Mouse (Mus musculus) CH12.LX (cell line): ENCODE measurements around the gene Ckap4. TPM values are rescaled to one million over a fixed set of nuclear protein-coding genes. Genes with fewer than 3 reads are reported as not detected.
A peak's percentile ranks its signal among the peaks of the same experiment; 100 is the strongest.

Experiments
- DNase-seq: peaks from one replicate; pipeline ENCODE4 v3.0.0-alpha.2; 2013; ENCODE audit errors: extremely low read depth
- H3K27ac ChIP-seq: 2 replicates; pipeline ENCODE4 v1.5.1; 2012; ENCODE audit warnings: low read depth, mild to moderate bottlenecking, control low read depth, moderate library complexity; ENCODE audit not compliant: insufficient read depth
- H3K27me3 ChIP-seq: replicated peaks from 2 replicates; pipeline ENCODE3; 2012; ENCODE audit warnings: inconsistent platforms
- H3K36me3 ChIP-seq, 2 experiments: replicated peaks in 1 of 2; 2 replicates each; pipeline versions ENCODE3 to v1.6.1; 2012; ENCODE audit warnings: inconsistent platforms in 1 of 2, low read length in 1 of 2, mild to moderate bottlenecking in 1 of 2, mixed read lengths in 1 of 2, moderate library complexity in 1 of 2; ENCODE audit not compliant: control insufficient read depth in 1 of 2, insufficient read depth in 1 of 2
- H3K4me1 ChIP-seq, 2 experiments: 2 replicates each; pipeline ENCODE4 v1.6.1; 2012; ENCODE audit warnings: inconsistent platforms in 1 of 2, moderate library complexity in 1 of 2; ENCODE audit not compliant: insufficient read depth in 2 of 2, control insufficient read depth in 1 of 2
- H3K4me2 ChIP-seq: 2 replicates; pipeline ENCODE4 v1.6.1; 2012; ENCODE audit warnings: low read depth, mild to moderate bottlenecking, control low read depth; ENCODE audit not compliant: poor library complexity, insufficient read depth, severe bottlenecking
- H3K4me3 ChIP-seq, 3 experiments: fragments of 150-350 bp in 1 of 3; sonication (generic) in 1 of 3; replicated peaks in 1 of 3; 2 replicates each; pipeline versions ENCODE3 to v1.5.1; 2011 to 2012; ENCODE audit warnings: low read depth in 2 of 3, low read length in 2 of 3, mild to moderate bottlenecking in 2 of 3, moderate library complexity in 2 of 3, control low read depth in 1 of 3, improper control_type of control experiment in 1 of 3, inconsistent platforms in 1 of 3, mixed read lengths in 1 of 3; ENCODE audit not compliant: poor library complexity in 1 of 3
- H3K79me2 ChIP-seq: replicated peaks from 2 replicates; pipeline ENCODE4 v1.6.1; 2012; ENCODE audit warnings: mild to moderate bottlenecking, moderate library complexity; ENCODE audit not compliant: control insufficient read depth, poor library complexity, insufficient read depth, severe bottlenecking; ENCODE audit errors: extremely low read depth
- H3K9ac ChIP-seq: 2 replicates; pipeline ENCODE4 v1.6.1; 2012; ENCODE audit warnings: low read depth, mild to moderate bottlenecking, control low read depth, moderate library complexity; ENCODE audit not compliant: insufficient read depth
- H3K9me3 ChIP-seq: replicated peaks from 2 replicates; pipeline ENCODE3; 2012; ENCODE audit warnings: low read length, inconsistent platforms, mixed read lengths
- CHD1 ChIP-seq: IDR thresholded peaks from 2 replicates; pipeline ENCODE4 v1.6.1; 2012; ENCODE audit warnings: low read depth, low read length, improper control_type of control experiment, inconsistent platforms
- CTCF ChIP-seq, 2 experiments: IDR thresholded peaks in 1 of 2; conservative IDR thresholded peaks in 1 of 2; 2 replicates each; pipeline ENCODE4 v1.5.1; 2011 to 2012; ENCODE audit warnings: low read depth in 2 of 2, low read length in 2 of 2, improper control_type of control experiment in 1 of 2, inconsistent platforms in 1 of 2, mild to moderate bottlenecking in 1 of 2, moderate library complexity in 1 of 2
- IRF4 ChIP-seq: IDR thresholded peaks from 2 replicates; pipeline ENCODE4 v1.6.1; 2014; ENCODE audit warnings: low read depth, mild to moderate bottlenecking, inconsistent platforms, low read length, improper control_type of control experiment
- JUN ChIP-seq: IDR thresholded peaks from 2 replicates; pipeline ENCODE4 v1.6.1; 2011; ENCODE audit warnings: low read depth, mild to moderate bottlenecking, low read length, improper control_type of control experiment, moderate library complexity; ENCODE audit not compliant: insufficient read depth
- KAT2A ChIP-seq: IDR thresholded peaks from 2 replicates; pipeline ENCODE4 v1.6.1; 2012; ENCODE audit warnings: low read length, improper control_type of control experiment, inconsistent platforms; ENCODE audit not compliant: insufficient replicate concordance
- MAX ChIP-seq: IDR thresholded peaks from 2 replicates; pipeline ENCODE4 v1.6.1; 2011; ENCODE audit warnings: low read length, improper control_type of control experiment
- MAZ ChIP-seq: IDR thresholded peaks from 2 replicates; pipeline ENCODE4 v1.6.1; 2012; ENCODE audit warnings: low read depth, mild to moderate bottlenecking, inconsistent platforms, low read length, improper control_type of control experiment, moderate library complexity
- MEF2A ChIP-seq: IDR thresholded peaks from 2 replicates; pipeline ENCODE4 v1.6.1; 2014; ENCODE audit warnings: low read depth, mild to moderate bottlenecking, inconsistent platforms, low read length, improper control_type of control experiment, borderline replicate concordance
- NELFE ChIP-seq: IDR thresholded peaks from 2 replicates; pipeline ENCODE4 v1.6.1; 2011; ENCODE audit warnings: low read depth, low read length, improper control_type of control experiment
- NRF1 ChIP-seq: IDR thresholded peaks from 2 replicates; pipeline ENCODE4 v1.6.1; 2014; ENCODE audit warnings: low read depth, mild to moderate bottlenecking, inconsistent platforms, low read length, improper control_type of control experiment, moderate library complexity
- PAX5 ChIP-seq: IDR thresholded peaks from 2 replicates; pipeline ENCODE4 v1.6.1; 2012; ENCODE audit warnings: low read length, inconsistent platforms, mixed read lengths
- POLR2A ChIP-seq: IDR thresholded peaks from 2 replicates; pipeline ENCODE4 v1.6.1; 2011; ENCODE audit warnings: low read depth, mild to moderate bottlenecking, improper control_type of control experiment, low read length
- RAD21 ChIP-seq: IDR thresholded peaks from 2 replicates; pipeline ENCODE4 v1.6.1; 2011; ENCODE audit warnings: low read depth, mild to moderate bottlenecking, low read length, improper control_type of control experiment, moderate library complexity
- SMC3 ChIP-seq: IDR thresholded peaks from 2 replicates; pipeline ENCODE4 v1.6.1; 2011; ENCODE audit warnings: low read depth, low read length, improper control_type of control experiment
- USF1 ChIP-seq: IDR thresholded peaks from 2 replicates; pipeline ENCODE4 v1.6.1; 2014; ENCODE audit warnings: low read depth, mild to moderate bottlenecking, inconsistent platforms, low read length, improper control_type of control experiment
- USF2 ChIP-seq: conservative IDR thresholded peaks from 2 replicates; pipeline ENCODE4 v1.6.1; 2011; ENCODE audit warnings: low read depth, low read length, improper control_type of control experiment
- ZMIZ1 ChIP-seq: IDR thresholded peaks from 2 replicates; pipeline ENCODE4 v1.6.1; 2012; ENCODE audit warnings: low read depth, mild to moderate bottlenecking, inconsistent platforms, low read length, improper control_type of control experiment
- dilution Hi-C: fragments of 300-500 bp; cut with MboI; formaldehyde crosslinking; loops from 2 replicates; pipeline ENCODE4 v1.14.3; 2020; ENCODE audit warnings: low sequenced_read_pairs; ENCODE audit not compliant: extremely low pct_unique_long_range_greater_than_20kb, extremely low pct_ligation_motif_present
- in situ Hi-C: fragments of 300-500 bp; cut with MboI; formaldehyde crosslinking; loops from 3 replicates; pipeline ENCODE4 v1.14.3; 2019; ENCODE audit warnings: low sequenced_read_pairs, low pct_ligation_motif_present, low pct_unique_long_range_greater_than_20kb, mixed read lengths
- polyA plus RNA-seq: library from polyadenylated mRNA; unstranded; fragments of >175 nt; gene quantifications from 2 replicates; pipeline ENCODE4 v1.2.1, GENCODE M21; 2012; ENCODE audit warnings: low read depth; ENCODE audit not compliant: insufficient read length
- total RNA-seq, 2 experiments: library from RNA; depleted of rRNA; stranded (reverse); fragments of 300-350 nt in 1 of 2; fragments of >200 nt in 1 of 2; gene quantifications; 2 replicates each; pipeline ENCODE4 v1.2.3; 2012 to 2014

Gene Ckap4
- total and polyA plus RNA-seq, 3 experiments: 24.4 to 71.2 (median 35.0) TPM

GRCm38 (mm10) chr10:84490115-84490514 is 43.7 kb downstream of the Ckap4 start:
- no peak overlapping the region for H3K27ac ChIP-seq
- H3K4me1 ChIP-seq: no peaks in the 10 kb centered on the region
- H3K27me3 ChIP-seq: peaks cover 2% of the 10 kb centered on the region
- dilution Hi-C loops: no loop called here
- H3K4me2 ChIP-seq: no peak overlapping the region
- TF ChIP-seq MEF2A: no peak
- no peak for TF ChIP-seq POLR2A
- TF ChIP-seq JUN: no peak
- TF ChIP-seq CHD1: no peak
- TF ChIP-seq MAZ: no peak
- TF ChIP-seq USF1: no peak
- no peak for TF ChIP-seq NELFE
- no peak for TF ChIP-seq PAX5
- no peak for TF ChIP-seq NRF1
- no peak for TF ChIP-seq MAX
- no peak for TF ChIP-seq USF2
- no peak for TF ChIP-seq KAT2A
- H3K9ac ChIP-seq: no peak overlapping the region
- no peaks in the 10 kb centered on the region for H3K36me3 ChIP-seq
- H3K9me3 ChIP-seq: peaks cover 5% of the 10 kb centered on the region
- no peak overlapping the region for H3K4me3 ChIP-seq
- no peaks in the 10 kb centered on the region for H3K79me2 ChIP-seq
- DNase-seq: no peak
- in situ Hi-C loops: no loop called here

DNA sequence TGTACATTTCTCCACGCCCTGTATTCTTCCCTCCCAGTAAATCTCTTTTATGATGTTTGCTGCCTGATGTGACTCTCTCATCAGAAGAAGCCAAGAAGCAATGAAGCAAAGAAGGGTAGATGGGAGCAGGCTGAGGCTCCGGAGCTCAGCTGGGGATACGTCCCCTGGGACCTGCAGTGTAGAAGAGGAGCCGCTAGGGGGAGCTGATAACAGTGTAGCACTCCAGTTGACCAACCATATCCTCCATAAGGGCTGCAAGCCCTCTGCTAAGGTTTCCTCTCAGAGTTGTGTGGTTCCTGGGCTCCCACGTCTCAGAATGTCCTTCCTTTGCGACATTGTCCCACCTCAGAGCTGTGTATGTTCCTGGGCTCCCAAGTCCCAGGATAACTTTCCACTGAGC is 45.5 kb downstream of the Ckap4 start:
- no peak overlapping the region for H3K9ac ChIP-seq
- H3K4me1 ChIP-seq: no peaks in the 10 kb centered on the region
- H3K27me3 ChIP-seq: peaks cover 2% of the 10 kb centered on the region
- H3K9me3 ChIP-seq: peaks cover 7% of the 10 kb centered on the region
- no peak overlapping the region for H3K27ac ChIP-seq
- no peak overlapping the region for H3K4me2 ChIP-seq
- peak; percentile 72 for DNase-seq
- dilution Hi-C loops (no loop called here), in situ Hi-C loops (no loop called here)
- peak; percentile 63 for TF ChIP-seq SMC3
- TF ChIP-seq RAD21: peak; percentile 55
- peak; percentile 84 to 89 for TF ChIP-seq CTCF (conservative IDR thresholded peaks at IDR 0.05 in 1 of 2, IDR thresholded peaks at IDR 0.05 in 1 of 2; ENCODE audit: low read depth in 2 of 2, low read length in 2 of 2)
- TF ChIP-seq ZMIZ1: no peak
- 0 out of 2 replicates have a peak, but pooled peaks have one; percentile 58 for TF ChIP-seq KAT2A
- TF ChIP-seq IRF4: peak; percentile 39; the same call in 1 of the 2 replicates
- TF ChIP-seq NELFE: no peak; the same call in 1 of the 2 replicates
- H3K79me2 ChIP-seq: no peaks in the 10 kb centered on the region
- no peaks in the 10 kb centered on the region for H3K36me3 ChIP-seq
- H3K4me3 ChIP-seq: no peak overlapping the region
